Mouse (Mus musculus): Measurements from ENCODE around the gene Brd1.

DNA sequence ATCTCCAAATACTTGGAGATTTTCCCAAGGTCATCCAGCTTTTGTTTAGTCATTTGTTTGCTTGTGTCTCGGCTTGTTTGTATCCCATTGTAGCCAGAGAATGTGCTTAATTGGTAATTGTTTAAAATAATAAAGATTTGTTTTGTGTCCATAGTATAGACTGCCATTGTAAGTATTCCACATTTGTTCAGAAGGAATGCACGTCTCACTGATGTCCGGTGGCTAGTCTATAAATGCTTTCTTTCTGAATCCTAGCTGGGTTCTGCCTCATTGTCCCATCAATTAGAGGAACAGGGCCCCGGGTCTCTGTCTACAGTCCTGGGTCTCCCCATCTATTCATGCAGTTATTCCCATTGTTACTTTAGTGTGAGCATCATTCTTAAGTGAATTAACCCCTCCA lies 68.2 kb downstream of the Brd1 start:
- no peak for TF ChIP-seq GATA1 (IDR thresholded peaks at IDR 0.05; ENCODE audit: low read length)
- no peak for TF ChIP-seq TAL1 (IDR thresholded peaks at IDR 0.05; ENCODE audit: low read length)
